Mouse (Mus musculus) Muller cell, postnatal 12 days (primary cell): ENCODE measurements at regions not wholly inside any gene's neighbourhood (a gene's known extent, or its start where the extent isn't known, plus 50 kb on each side); places are given as distances from the start of the nearest gene placed in this dataset.
"Not testable (repeated sequence)": the region's sequence is repeated elsewhere in the genome, so short reads cannot be mapped to it uniquely, and the experiment has no call there.

ENCODE experiments used
- DNase-seq: peaks from one replicate; pipeline ENCODE4 v3.0.0-alpha.2; 2015; ENCODE audit errors: inconsistent ontology term

- no peak for DNase-seq
These were observed 266.9 kb upstream of the 4930578C19Rik start for GRCm38 (mm10) chrX:18727940-18728710.

GRCm38 (mm10) chrX:18687216-18687615 lies 226.0 kb upstream of the 4930578C19Rik start:
- no peak for DNase-seq

- not testable (repeated sequence) for DNase-seq
These were observed 206.1 kb upstream of the 4930578C19Rik start for GRCm38 (mm10) chrX:18667251-18667650.

- DNase-seq = peak; percentile 80
These were observed 201.9 kb upstream of the 4930578C19Rik start for GRCm38 (mm10) chrX:18663101-18663500.

GRCm38 (mm10) chrX:18618581-18618980 lies 157.4 kb upstream of the 4930578C19Rik start:
- no peak for DNase-seq
